Mouse (Mus musculus) liver, embryonic 14.5 days (tissue): ENCODE measurements around the gene Rsrp1. TPM values are rescaled to one million over a fixed set of nuclear protein-coding genes. Genes with fewer than 3 reads are reported as not detected.

Source experiments
- ATAC-seq: fragments of 200-750 bp; cut with Nextera tagmentation; 2 replicates; pipeline ENCODE4 v1.8.0; 2017; ENCODE audit warnings: moderate number of reproducible peaks, mild to moderate bottlenecking, moderate library complexity; ENCODE audit not compliant: insufficient read depth
- DNase-seq, 3 experiments: peaks; one replicate each; pipeline ENCODE4 v3.0.0-alpha.2; 2012 to 2013; ENCODE audit warnings: low read depth in 3 of 3, low spot score in 3 of 3
- H3K27ac ChIP-seq: fragments of 300-500 bp; sonication (generic); 2 replicates; pipeline ENCODE4 v1.5.1; 2014; ENCODE audit warnings: moderate library complexity, mild to moderate bottlenecking, control low read depth, inconsistent platforms
- H3K27me3 ChIP-seq: fragments of 300-500 bp; sonication (generic); 2 replicates; pipeline ENCODE4 v1.6.1; 2014; ENCODE audit warnings: mild to moderate bottlenecking, low read length, moderate library complexity; ENCODE audit not compliant: control insufficient read depth, insufficient read depth
- H3K36me3 ChIP-seq: fragments of 300-500 bp; sonication (generic); replicated peaks from 2 replicates; pipeline ENCODE4 v1.6.1; 2014; ENCODE audit warnings: low read depth; ENCODE audit not compliant: control insufficient read depth, insufficient read depth
- H3K4me1 ChIP-seq, 2 experiments: fragments of 200-500 bp in 1 of 2; fragments of 300-500 bp in 1 of 2; sonication (generic) in 1 of 2; replicated peaks; 2 replicates each; pipeline ENCODE4 v1.6.1; 2012 to 2014; ENCODE audit warnings: antibody characterized with exemption in 1 of 2, inconsistent platforms in 1 of 2, low read length in 1 of 2; ENCODE audit not compliant: control insufficient read depth in 2 of 2, insufficient read depth in 2 of 2
- H3K4me2 ChIP-seq: fragments of 300-500 bp; sonication (generic); 2 replicates; pipeline ENCODE4 v1.6.1; 2014; ENCODE audit warnings: low read depth, mild to moderate bottlenecking, control low read depth, moderate library complexity
- H3K4me3 ChIP-seq, 2 experiments: fragments of 200-500 bp in 1 of 2; fragments of 300-500 bp in 1 of 2; sonication (generic) in 1 of 2; 2 replicates each; pipeline ENCODE4 v1.5.1; 2012 to 2014; ENCODE audit warnings: low read depth in 2 of 2, low read length in 2 of 2, mild to moderate bottlenecking in 2 of 2, control low read depth in 1 of 2, inconsistent platforms in 1 of 2, moderate library complexity in 1 of 2; ENCODE audit not compliant: insufficient read depth in 1 of 2
- H3K9ac ChIP-seq: fragments of 300-500 bp; sonication (generic); replicated peaks from 2 replicates; pipeline ENCODE4 v1.6.1; 2014; ENCODE audit warnings: mild to moderate bottlenecking, control low read depth, moderate library complexity
- H3K9me3 ChIP-seq: fragments of 300-500 bp; sonication (generic); 2 replicates; pipeline ENCODE4 v1.6.1; 2016; ENCODE audit warnings: low read length, mixed read lengths; ENCODE audit not compliant: control insufficient read depth
- CTCF ChIP-seq: IDR thresholded peaks from 2 replicates; pipeline ENCODE4 v1.5.1; 2016; ENCODE audit warnings: antibody characterized with exemption, low read depth, control low read depth
- EP300 ChIP-seq: IDR thresholded peaks from 2 replicates; pipeline ENCODE4 v1.6.1; 2016; ENCODE audit warnings: antibody characterized with exemption, low read depth
- WGBS: fragments of 180-500 bp; shearing (Covaris S2); extraction: QIAGEN DNeasy Blood & Tissue Kit; methylation state at CpG from one replicate; pipeline ENCODE4 v1.1.7; 2014; ENCODE audit not compliant: insufficient replicate concordance; 5-methylcytosine and 5-hydroxymethylcytosine counted together
- polyA plus RNA-seq, 2 experiments: library from polyadenylated mRNA; depleted of rRNA in 1 of 2; stranded (reverse) in 1 of 2; unstranded in 1 of 2; fragments of >200 nt; fragmentation: Nextera tagmentation in 1 of 2; extraction: Ambion mirVana in 1 of 2; gene quantifications; 2 replicates each; pipeline versions ENCODE4 v1.2.1 to v1.2.3; 2012 to 2014

Gene Rsrp1
- polyA plus RNA-seq, 2 experiments: 151 to 228 TPM

GRCm38 (mm10) chr4:134975929-134976308 is 52.5 kb downstream of the Rsrp1 start:
- H3K27me3 ChIP-seq: no peaks in the 10 kb centered on the region
- ATAC-seq (no peak), DNase-seq (no peak)
- no peak overlapping the region for H3K4me2 ChIP-seq
- H3K27ac ChIP-seq: no peak overlapping the region
- peaks cover 8 to 9% of the 10 kb centered on the region in 2 experiments for H3K4me1 ChIP-seq
- no peak overlapping the region for H3K9ac ChIP-seq
- WGBS: 86% methylated on average over 4 of the region's 4 CpGs
- no peaks in the 10 kb centered on the region for H3K36me3 ChIP-seq
- no peaks in the 10 kb centered on the region for H3K9me3 ChIP-seq
- TF ChIP-seq CTCF (no peak), EP300 (no peak)
- no peak overlapping the region for H3K4me3 ChIP-seq

Other genes starting within 250 kb of the Rsrp1 start
- 1.6 and 1.9 TPM in 2 replicates for gene Man1c1, start 219.3 kb upstream of the Rsrp1 start, polyA plus RNA-seq (2012; rRNA removed)
- 1.00 and 1.2 TPM in 2 replicates for gene Man1c1, start 219.3 kb upstream of the Rsrp1 start, polyA plus RNA-seq (2014; fragmentation: Nextera tagmentation; extraction: Ambion mirVana)
- gene Ldlrap1, start 155.6 kb upstream of the Rsrp1 start, polyA plus RNA-seq (2012; rRNA removed): 7.0 and 9.1 TPM in 2 replicates
- 13.4 and 19.2 TPM in 2 replicates for gene Ldlrap1, start 155.6 kb upstream of the Rsrp1 start, polyA plus RNA-seq (2014; fragmentation: Nextera tagmentation; extraction: Ambion mirVana)
- 5.7 and 9.3 TPM in 2 replicates for gene Maco1, start 70.2 kb upstream of the Rsrp1 start, polyA plus RNA-seq (2012; rRNA removed)
- gene Maco1, start 70.2 kb upstream of the Rsrp1 start, polyA plus RNA-seq (2014; fragmentation: Nextera tagmentation; extraction: Ambion mirVana): 11.7 and 13.0 TPM in 2 replicates
- 260 and 298 TPM in 2 replicates for gene Rhd, start 59.1 kb upstream of the Rsrp1 start, polyA plus RNA-seq (2012; rRNA removed)
- 576 and 578 TPM in 2 replicates for gene Rhd, start 59.1 kb upstream of the Rsrp1 start, polyA plus RNA-seq (2014; fragmentation: Nextera tagmentation; extraction: Ambion mirVana)
- 44.2 and 50.8 TPM in 2 replicates for gene Tmem50a, start 8.6 kb upstream of the Rsrp1 start, polyA plus RNA-seq (2012; rRNA removed)
- 59.5 and 65.1 TPM in 2 replicates for gene Tmem50a, start 8.6 kb upstream of the Rsrp1 start, polyA plus RNA-seq (2014; fragmentation: Nextera tagmentation; extraction: Ambion mirVana)
- gene Syf2, start 7.3 kb downstream of the Rsrp1 start, polyA plus RNA-seq (2012; rRNA removed): 21.9 and 42.9 TPM in 2 replicates
- gene Syf2, start 7.3 kb downstream of the Rsrp1 start, polyA plus RNA-seq (2014; fragmentation: Nextera tagmentation; extraction: Ambion mirVana): 52.6 and 56.0 TPM in 2 replicates
- 1.2 and 1.3 TPM in 2 replicates for gene Runx3, start 197.1 kb downstream of the Rsrp1 start, polyA plus RNA-seq (2012; rRNA removed)
- gene Runx3, start 197.1 kb downstream of the Rsrp1 start, polyA plus RNA-seq (2014; fragmentation: Nextera tagmentation; extraction: Ambion mirVana): 0.99 and 1.00 TPM in 2 replicates